Mouse (Mus musculus): Measurements from ENCODE around the gene Mapkapk2.

DNA sequence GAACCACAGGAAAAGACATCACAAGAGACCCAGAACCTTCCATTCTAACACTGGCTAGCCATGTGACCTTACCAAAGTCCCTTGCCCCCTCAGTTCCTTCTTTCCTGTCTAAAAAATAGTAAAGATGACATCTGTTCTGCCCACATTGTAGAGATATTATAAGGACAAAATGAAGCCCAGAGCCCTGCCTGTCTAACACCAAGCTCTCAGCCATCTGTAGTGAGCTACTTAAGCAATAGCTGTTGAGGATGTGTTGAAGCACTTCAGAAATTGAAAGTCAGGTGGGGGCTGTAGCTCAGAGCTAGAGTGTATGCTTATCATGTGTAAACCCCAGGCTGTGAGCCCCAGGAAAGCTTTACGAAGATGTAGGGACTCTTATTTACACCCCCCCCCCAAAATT is 3.2 kb upstream of the Mapkapk2 start:
- TF ChIP-seq EP300 (IDR thresholded peaks at IDR 0.05; ENCODE audit: low read depth) (no peak), CTCF (IDR thresholded peaks at IDR 0.05; ENCODE audit: low read depth) (no peak)

Data from liver, postnatal 0 days (tissue).